Mouse (Mus musculus): ENCODE data around the gene Ckap2l.

The Ckap2l gene

DNA sequence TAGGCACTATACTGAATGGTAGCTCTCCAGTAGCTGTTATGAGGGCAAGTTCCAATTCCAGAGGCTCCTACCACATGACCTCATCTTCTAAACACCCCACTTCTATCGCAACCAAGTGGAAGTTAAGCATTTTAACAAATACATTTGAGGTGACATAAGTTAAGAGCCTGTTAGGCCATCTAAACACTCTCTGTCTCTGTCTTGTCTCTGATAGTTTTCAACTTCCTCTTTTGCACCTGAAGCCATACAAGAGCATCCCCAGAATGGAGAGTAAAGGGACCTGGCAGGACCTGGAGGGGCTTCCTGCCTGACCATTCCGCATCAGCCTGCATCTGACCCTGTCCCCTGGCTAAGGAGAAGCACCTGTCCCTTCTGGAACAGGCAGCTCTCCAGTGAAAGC, 62.3 kb downstream of the Ckap2l start:
- DNase-seq (ENCODE audit: low read depth, low spot score) = no peak

DNA sequence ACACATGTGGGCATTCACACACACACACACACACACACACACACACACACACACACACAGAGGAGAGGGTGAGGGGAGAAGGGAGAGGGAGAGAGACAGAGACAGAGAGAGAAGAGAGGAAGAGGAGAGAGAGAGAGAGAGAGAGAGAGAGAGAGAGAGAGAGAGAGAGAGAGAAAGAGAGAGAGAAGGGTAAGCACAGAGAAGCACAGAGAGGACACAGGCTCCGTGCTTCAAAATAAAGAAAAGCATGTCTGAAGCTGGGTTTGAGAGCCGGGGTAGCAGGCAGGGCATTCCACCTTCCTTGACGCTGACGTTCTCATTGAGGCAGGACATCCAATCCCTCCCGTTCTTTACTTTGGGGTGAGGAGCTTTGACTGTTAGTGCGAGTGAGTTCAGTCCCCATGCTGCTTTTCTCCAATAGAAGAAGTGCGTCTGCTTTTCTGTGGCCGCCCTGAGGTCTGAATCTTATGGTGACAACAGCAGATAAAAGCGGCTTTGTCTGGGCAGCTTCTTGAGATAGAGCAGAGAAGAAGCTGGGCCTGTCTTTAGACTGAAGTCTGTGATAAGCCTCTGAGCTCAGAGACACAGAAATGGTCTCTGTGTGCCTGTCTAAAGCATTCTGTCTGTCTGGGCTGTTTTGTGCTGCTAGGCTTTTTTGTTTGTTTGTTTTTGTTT, 63.1 kb downstream of the Ckap2l start:
- no peak for DNase-seq (ENCODE audit: low read depth, low spot score)

DNA sequence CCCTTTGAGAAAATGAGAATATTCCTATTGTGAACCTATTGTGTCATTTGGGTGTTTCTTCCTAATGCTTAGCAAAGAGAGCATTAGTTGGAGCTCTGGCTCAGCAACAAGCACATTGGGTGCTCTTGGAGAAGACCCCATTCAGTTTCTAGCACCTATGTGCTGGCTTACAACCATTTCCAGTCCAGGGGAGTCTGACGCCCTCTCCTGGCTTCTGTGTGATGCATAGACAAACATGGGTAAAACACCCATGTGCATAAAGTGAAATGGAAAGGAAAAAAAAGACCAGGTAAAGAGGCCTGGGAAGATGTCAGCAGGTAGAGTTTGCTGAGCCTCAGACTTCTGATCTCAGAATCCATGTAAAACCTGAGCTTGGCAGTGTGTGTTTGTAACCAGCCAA, 63.8 kb downstream of the Ckap2l start:
- DNase-seq (ENCODE audit: low read depth, low spot score) = no peak

DNA sequence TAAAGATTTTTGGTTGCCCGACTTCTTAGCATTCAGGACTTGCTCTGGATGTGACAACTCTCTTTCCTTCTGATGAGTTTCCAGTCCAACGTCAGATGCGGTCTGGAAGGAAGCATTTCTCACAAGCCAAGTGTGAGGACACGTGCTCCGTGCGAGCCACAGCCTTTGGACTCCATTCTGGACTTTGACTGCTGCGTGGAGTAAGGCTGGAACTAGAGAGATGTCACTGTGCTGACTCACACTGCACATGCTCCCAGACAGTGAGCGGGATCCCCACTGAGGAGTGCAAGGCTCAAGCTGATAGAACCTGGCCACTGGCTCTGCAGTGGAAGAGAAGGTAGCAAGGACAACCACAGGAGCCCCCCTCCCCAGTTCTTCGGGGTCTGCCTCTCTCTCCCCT, 64.5 kb downstream of the Ckap2l start:
- no peak for DNase-seq (ENCODE audit: low read depth, low spot score)

DNA sequence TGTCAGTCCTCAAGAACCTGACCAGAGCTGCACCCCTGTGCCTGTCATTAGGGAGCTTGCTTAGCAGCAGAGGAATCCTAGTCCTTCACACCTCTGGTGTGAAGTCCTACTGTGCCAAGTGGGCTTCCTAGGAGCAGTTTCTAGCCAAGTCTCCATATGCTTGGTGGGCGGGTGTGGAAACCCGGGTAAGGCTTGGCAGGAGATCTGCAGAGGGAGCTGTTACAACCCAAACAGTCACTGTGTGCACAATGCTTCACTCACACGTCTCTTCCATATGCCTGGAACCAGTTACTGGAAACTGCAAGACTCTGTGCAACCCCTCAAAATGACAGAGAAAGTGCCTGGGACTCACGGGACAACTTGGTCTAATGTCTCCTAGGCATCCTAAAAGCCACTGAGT, 65.0 kb downstream of the Ckap2l start:
- no peak for DNase-seq (ENCODE audit: low read depth, low spot score)

DNA sequence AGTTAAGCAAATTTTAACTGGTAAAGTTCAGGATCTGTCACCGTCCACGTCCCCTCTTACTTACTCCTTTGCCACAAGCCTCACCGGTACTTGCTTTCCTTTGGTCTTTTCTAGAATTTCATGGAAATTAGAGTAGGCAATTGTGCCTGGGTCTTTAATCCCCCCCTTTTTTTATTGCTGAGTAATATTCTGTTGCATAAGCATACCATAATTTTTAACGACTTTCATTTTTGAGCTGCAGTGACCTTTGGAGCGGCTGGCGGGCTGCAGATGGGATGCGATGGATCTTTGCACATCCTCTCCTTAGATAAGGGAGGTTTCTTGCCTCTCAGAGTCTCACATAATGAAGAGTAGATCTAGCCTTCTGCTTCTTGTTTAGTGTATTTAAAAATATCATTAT, 67.7 kb downstream of the Ckap2l start:
- DNase-seq (ENCODE audit: low read depth, low spot score) = no peak

DNA sequence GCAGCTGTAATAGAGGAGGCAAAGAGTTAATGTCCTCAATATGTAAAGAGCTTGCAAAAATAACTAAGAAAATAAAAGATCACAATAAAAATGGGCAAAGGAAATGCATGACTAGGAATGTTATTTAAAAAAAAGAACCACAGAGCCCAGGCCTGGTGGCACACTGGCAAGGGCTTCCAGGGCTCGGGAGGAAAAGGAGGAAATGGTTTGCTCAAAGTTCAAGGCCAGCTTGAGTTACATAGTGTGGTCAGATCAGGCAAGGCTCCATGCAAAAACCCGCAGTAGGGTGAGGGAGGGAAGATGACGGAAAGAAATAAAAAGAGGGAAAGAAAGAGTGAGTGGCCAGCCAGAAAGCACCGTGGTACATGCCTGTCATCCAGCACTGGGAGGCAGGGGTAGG, 68.4 kb downstream of the Ckap2l start:
- no peak for DNase-seq (ENCODE audit: low read depth, low spot score)

DNA sequence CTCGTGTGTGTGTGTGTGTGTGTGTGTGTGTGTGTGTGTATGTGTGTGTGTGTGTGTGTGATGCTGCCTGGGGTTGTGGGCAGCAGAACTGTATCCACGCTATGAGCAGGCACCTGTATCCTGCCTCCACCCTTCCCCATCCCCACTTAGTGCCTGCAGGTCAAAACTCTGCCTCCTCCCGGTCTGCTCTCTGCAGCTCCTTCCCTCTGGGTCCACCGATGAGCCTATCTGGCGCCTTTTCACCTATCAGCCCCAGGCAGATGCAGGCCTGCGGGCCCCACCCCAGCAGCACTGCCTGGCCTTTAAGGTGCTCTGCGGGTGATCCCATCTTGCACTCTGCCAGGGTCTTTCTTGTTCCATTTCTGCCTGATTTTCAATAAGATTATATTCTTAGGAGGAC, 69.3 kb downstream of the Ckap2l start:
- DNase-seq (ENCODE audit: low read depth, low spot score) = no peak

DNA sequence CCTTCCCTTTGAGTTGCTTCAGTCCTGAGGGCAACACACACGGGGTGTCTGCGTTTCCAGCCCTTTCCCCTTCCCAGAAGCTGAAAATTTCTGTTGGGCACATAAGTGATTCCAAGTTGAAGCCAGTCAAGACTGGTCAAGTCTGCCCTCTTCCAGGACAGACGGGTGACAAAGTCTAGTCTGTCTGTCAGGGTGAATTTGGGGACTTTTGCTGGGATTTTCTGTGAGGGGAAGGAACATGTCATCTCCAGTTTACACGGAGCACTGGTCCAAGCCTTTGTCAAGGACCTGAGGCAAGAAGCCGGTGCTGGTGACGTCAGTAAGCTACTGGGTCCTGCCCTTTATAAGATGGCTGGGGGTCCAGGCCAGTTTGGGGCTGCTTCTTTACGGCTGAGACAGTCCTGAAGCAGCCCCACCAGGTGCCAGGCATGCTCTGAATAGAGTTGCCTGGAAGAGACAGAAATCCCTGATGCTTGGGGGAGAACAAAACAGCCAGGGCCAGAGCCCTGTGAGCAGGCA, 69.9 kb downstream of the Ckap2l start:
- DNase-seq (ENCODE audit: low read depth, low spot score) = no peak

DNA sequence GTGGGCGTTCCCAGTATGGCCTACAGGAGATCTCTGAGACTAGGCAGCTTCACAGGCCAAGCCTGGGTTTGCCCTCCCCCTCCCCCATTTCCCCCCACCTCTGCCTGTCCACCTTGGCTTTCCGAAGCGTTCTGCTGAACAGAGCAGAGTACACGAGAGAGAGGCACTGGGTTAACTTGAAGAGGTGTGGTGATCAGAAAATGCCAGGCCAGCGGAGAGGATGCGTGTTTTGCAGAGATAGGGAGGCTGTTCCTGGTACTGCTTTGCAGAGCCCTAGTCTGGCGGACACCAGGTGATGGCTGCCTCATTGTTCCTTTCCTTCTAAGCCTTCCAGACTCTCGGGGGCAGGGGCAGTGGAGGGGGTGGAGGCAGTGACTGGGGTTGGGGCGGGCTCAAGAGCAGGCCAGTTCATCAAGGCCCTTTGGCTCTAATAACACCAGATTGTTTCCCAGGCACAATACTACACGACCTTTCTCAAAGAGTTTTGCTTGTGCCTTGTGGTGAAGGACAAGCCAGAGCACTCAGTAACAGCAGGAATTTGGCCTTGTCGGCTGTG, 70.6 kb downstream of the Ckap2l start:
- DNase-seq (ENCODE audit: low read depth, low spot score) = no peak

DNA sequence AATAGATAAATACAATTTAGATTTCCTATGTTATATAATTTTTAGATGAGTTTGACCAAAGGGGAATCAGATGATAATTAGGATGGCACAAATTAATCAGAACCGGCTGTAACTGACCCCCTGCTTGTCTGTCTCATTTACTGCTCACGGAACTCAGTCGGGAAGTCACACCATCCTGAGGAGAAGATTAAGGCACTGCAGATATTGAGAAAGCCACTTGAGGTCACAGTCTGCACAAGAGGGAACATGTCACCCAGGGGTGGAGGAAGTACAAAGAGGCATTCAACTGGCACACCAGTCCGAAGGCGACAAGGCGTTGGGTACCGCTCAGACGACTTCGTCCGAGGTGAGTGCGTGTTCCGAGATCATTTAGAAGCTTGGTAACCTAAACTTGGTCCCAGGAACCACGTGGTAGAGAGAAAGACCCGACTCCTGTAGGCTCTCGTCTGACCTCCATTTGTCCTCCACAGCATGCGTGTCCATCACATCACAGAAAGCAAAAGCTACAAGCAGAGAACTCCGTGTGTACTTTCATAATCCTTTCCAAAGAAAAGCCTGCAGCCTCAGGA, 71.7 kb downstream of the Ckap2l start:
- no peak for DNase-seq (ENCODE audit: low read depth, low spot score)

DNA sequence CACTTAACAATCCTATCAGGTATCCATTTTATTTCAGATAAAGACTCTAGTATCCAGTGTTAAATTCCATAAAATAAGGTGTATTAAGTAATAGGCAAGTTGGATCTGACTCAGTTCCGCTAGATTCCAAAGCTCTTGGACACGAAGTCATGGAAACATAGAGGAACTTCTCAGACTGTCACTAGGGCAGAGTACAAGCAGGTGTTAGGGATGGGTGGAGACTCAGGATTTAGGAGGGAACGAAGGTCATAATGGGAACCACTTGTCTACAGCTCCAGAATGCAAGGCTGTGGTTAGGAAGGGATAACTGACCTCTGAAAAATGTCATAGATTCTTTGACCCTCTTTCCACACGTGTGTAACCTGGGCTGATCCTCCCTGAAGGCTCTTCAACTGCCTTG, 72.8 kb downstream of the Ckap2l start:
- DNase-seq (ENCODE audit: low read depth, low spot score) = no peak

DNA sequence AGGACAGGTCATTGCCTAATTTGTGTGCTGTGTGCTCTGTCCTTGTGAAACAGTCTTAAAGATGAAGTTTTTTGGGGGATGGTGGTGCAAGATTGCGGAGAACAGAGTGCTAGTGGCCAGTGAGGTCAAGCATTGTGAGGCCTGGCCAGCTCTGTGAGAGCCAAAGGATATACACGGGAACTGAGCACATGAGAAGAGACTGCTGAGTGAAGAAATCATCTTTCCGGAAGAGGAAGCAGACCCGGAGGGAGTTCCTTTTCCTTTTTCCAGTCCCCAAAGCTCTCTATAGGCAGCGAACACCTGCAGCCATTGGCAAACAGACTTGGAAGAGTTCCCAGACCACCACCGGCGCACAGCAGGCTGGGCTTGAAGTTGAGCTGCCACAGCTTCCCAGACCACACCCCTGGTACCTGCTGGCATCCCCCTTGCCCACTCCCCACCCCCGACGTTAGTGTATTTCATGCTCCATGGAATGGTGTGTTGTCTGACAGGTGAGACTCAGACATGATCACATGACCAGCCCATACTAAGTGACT, 75.8 kb downstream of the Ckap2l start:
- no peak for DNase-seq (ENCODE audit: low read depth, low spot score)

DNA sequence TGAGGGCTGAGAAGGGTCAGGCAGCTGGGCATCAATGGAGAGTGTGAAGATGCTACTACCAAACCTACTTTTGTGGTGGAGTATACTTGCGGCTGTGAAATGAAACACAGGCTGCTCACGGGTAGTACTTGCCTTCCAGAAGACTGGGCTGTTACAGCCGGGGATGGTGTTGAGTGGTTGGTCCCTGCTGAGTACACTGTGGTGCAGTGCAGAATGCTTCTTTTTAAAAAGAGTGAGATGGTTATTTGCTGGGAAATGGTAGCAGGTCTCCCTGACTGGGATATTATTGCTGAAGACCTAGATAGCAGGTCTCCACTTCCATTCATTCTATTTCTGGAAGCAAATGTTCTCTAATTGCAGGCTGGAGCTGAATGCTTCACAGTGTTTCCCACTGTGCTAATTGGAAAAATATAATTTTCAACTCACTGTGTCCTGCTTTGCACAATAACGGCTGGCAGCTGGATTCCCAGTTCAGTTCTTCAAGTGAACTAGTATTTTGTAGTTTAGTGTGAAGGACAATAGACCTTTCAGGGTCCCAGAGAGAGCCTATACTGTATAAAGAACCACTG, 78.4 kb downstream of the Ckap2l start:
- DNase-seq (ENCODE audit: low read depth, low spot score) = no peak
